Mouse (Mus musculus) G1E (cell line): Measurements from ENCODE around the gene Trim8.

Experiments used
- CTCF ChIP-seq: IDR thresholded peaks from 2 replicates; pipeline ENCODE4 v1.5.1; 2012; ENCODE audit warnings: low read depth, low read length, inconsistent platforms, mixed read lengths
- GATA1 ChIP-seq: IDR thresholded peaks from 2 replicates; pipeline ENCODE4 v1.6.1; 2012; ENCODE audit warnings: borderline replicate concordance, low read length, inconsistent platforms, mixed read lengths

DNA sequence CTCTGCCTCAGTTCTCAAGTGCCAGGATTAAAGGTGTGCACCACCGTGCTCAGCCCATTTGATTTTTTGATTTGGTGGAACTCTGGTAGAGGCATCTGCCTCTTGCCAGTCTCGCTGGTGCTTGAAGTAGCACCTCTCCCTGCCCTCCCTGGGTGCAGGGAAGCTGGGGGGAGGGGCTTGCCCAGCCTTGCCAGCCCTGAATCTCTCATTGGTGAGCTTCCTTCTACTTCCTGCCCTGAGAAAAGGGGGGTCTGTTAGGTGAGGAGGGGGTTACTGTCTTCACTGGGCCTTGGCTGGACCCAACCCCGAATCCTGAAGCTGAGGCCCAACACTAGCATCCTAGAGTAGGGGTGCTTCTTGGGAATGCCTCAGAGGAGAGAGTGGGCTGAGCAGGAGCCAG lies 7.2 kb downstream of the Trim8 start:
- TF ChIP-seq CTCF (no peak), GATA1 (no peak)
